Mouse (Mus musculus) testis, adult 2 months (tissue): ENCODE data around the gene Gsdma3.

Experiments used
- CTCF ChIP-seq: fragments of 200-500 bp; IDR thresholded peaks from 2 replicates; pipeline ENCODE4 v1.5.1; 2012; ENCODE audit warnings: low read depth, mild to moderate bottlenecking, inconsistent platforms, low read length, moderate library complexity; ENCODE audit not compliant: control insufficient read depth, insufficient read depth, insufficient replicate concordance
- POLR2A ChIP-seq: fragments of 200-500 bp; IDR thresholded peaks from 2 replicates; pipeline ENCODE4 v1.6.1; 2012; ENCODE audit warnings: low read depth, mild to moderate bottlenecking, inconsistent platforms, low read length, moderate library complexity; ENCODE audit not compliant: control insufficient read depth

DNA sequence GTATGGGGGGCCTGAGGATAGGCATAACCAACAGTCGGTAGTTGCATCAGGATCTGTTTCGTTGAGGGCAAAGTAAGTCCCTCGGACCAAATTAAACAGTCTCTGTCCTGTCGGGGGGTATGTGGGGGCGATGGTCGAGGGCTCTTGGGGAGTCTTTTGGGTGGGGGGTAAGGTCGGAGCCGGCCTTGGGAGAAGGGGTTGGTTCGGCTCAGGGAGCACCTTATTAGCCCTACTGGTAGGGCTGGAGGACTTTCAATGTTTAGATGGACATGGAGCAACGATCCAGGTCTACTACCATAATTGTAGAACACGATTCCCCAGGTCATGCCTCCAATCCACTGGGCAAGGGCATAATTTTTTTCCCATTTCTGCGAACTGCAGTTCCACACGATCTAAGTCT lies 5.4 kb upstream of the Gsdma3 start:
- TF ChIP-seq POLR2A, result no peak
- no peak for TF ChIP-seq CTCF
